Mouse (Mus musculus) heart, postnatal 0 days (tissue): ENCODE results near the gene Zbtb25. TPM values are rescaled to one million over a fixed set of nuclear protein-coding genes. Genes with fewer than 3 reads are reported as not detected.

Source experiments
- ATAC-seq: fragments of 200-750 bp; cut with Nextera tagmentation; 2 replicates; pipeline ENCODE4 v1.8.0; 2017; ENCODE audit warnings: low read depth, moderate number of reproducible peaks, moderate library complexity; ENCODE audit not compliant: insufficient read depth
- DNase-seq: peaks from one replicate; pipeline ENCODE4 v3.0.0-alpha.2; 2016; ENCODE audit warnings: low spot score
- H3K27ac ChIP-seq: fragments of 300-500 bp; sonication (generic); 2 replicates; pipeline ENCODE4 v1.5.1; 2014; ENCODE audit warnings: low read depth, mild to moderate bottlenecking
- H3K27me3 ChIP-seq: fragments of 300-500 bp; sonication (generic); 2 replicates; pipeline ENCODE4 v1.6.1; 2014; ENCODE audit warnings: low read length, mixed read lengths; ENCODE audit not compliant: control insufficient read depth, insufficient read depth
- H3K36me3 ChIP-seq: fragments of 300-500 bp; sonication (generic); replicated peaks from 2 replicates; pipeline ENCODE4 v1.6.1; 2014; ENCODE audit warnings: low read length, mixed read lengths; ENCODE audit not compliant: control insufficient read depth, insufficient read depth
- H3K4me1 ChIP-seq: fragments of 300-500 bp; sonication (generic); 2 replicates; pipeline ENCODE4 v1.6.1; 2014; ENCODE audit warnings: antibody characterized with exemption; ENCODE audit not compliant: control insufficient read depth, insufficient read depth
- H3K4me2 ChIP-seq: fragments of 300-500 bp; sonication (generic); 2 replicates; pipeline ENCODE4 v1.6.1; 2014; ENCODE audit warnings: low read depth, mild to moderate bottlenecking, low read length, moderate library complexity
- H3K4me3 ChIP-seq: fragments of 300-500 bp; sonication (generic); 2 replicates; pipeline ENCODE4 v1.5.1; 2014; ENCODE audit warnings: low read depth, low read length
- H3K9ac ChIP-seq: fragments of 300-500 bp; sonication (generic); replicated peaks from 2 replicates; pipeline ENCODE4 v1.6.1; 2014; ENCODE audit warnings: low read depth, low read length, mixed read lengths
- H3K9me3 ChIP-seq: fragments of 300-500 bp; sonication (generic); replicated peaks from 2 replicates; pipeline ENCODE4 v1.6.1; 2016; ENCODE audit warnings: low read length; ENCODE audit not compliant: control insufficient read depth
- CTCF ChIP-seq: IDR thresholded peaks from 2 replicates; pipeline ENCODE4 v1.5.1; 2016; ENCODE audit warnings: antibody characterized with exemption, control low read depth, low read depth
- EP300 ChIP-seq: IDR thresholded peaks from 2 replicates; pipeline ENCODE4 v1.6.1; 2016; ENCODE audit warnings: antibody characterized with exemption, low read depth
- WGBS: fragments of 180-500 bp; shearing (Covaris S2); extraction: QIAGEN DNeasy Blood & Tissue Kit; methylation state at CpG from one replicate; pipeline ENCODE4 v1.1.7; 2014; 5-methylcytosine and 5-hydroxymethylcytosine counted together
- polyA plus RNA-seq: library from polyadenylated mRNA; unstranded; fragments of >200 nt; fragmentation: Nextera tagmentation; extraction: Ambion mirVana; gene quantifications from 2 replicates; pipeline ENCODE4 v1.2.1, GENCODE M21; 2015
- total RNA-seq: library from RNA; depleted of rRNA; stranded (reverse); fragments of >200 nt; gene quantifications from 2 replicates; pipeline ENCODE4 v1.2.3, GENCODE M21; 2014; ENCODE audit warnings: low replicate concordance; rRNA removed

Zbtb25 gene
- total and polyA plus RNA-seq, 2 experiments from 2014 or later = 8.1 to 10.4 TPM

- no peak overlapping the region for H3K4me3 ChIP-seq
- DNase-seq = no peak
- no peaks in the 10 kb centered on the region for H3K9me3 ChIP-seq
- H3K9ac ChIP-seq = no peak overlapping the region
- H3K36me3 ChIP-seq = peaks cover 52% of the 10 kb centered on the region
- no peak for ATAC-seq
- TF ChIP-seq CTCF = no peak
- no peak for TF ChIP-seq EP300
- WGBS = 83% methylated on average over 11 of the region's 11 CpGs
- no peak overlapping the region for H3K4me2 ChIP-seq
- 0 out of 2 replicates have a peak overlapping the region, but pooled peaks have one; percentile 3 for H3K27ac ChIP-seq
- H3K27me3 ChIP-seq = no peaks in the 10 kb centered on the region
- peaks cover 8% of the 10 kb centered on the region for H3K4me1 ChIP-seq
These were observed 65.9 kb downstream of the Zbtb25 start for GRCm38 (mm10) chr12:76303474-76303873.

DNA sequence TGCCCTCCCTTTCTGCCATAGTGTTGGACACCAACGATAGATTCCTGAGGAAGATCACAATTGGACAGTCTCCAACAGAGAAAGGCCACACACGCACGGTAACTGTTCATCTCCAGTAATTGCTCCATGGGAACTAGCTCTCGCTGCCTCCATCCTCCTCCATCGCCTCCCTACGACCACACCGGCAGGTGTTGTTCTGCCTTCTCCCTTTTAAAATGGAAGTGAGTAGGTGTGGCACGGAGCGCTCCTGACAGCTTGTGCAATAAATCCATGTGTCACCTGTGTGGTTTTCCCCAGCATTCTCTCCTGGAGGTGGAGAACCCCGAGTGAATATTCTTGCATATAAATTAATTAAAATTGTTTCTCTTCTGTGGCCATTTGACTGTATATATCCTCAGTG, 69.0 kb downstream of the Zbtb25 start:
- Histone ChIP-seq H3K9ac (no peak overlapping the region), H3K4me3 (no peak overlapping the region), H3K9me3 (no peaks in the 10 kb centered on the region), H3K27ac (no peak overlapping the region), H3K4me2 (no peak overlapping the region), H3K27me3 (no peaks in the 10 kb centered on the region), H3K4me1 (no peaks in the 10 kb centered on the region), H3K36me3 (peaks cover 68% of the 10 kb centered on the region)
- TF ChIP-seq EP300 = no peak
- TF ChIP-seq CTCF = no peak
- ATAC-seq (no peak), DNase-seq (no peak)
- WGBS = 88% methylated on average over 10 of the region's 10 CpGs

DNA sequence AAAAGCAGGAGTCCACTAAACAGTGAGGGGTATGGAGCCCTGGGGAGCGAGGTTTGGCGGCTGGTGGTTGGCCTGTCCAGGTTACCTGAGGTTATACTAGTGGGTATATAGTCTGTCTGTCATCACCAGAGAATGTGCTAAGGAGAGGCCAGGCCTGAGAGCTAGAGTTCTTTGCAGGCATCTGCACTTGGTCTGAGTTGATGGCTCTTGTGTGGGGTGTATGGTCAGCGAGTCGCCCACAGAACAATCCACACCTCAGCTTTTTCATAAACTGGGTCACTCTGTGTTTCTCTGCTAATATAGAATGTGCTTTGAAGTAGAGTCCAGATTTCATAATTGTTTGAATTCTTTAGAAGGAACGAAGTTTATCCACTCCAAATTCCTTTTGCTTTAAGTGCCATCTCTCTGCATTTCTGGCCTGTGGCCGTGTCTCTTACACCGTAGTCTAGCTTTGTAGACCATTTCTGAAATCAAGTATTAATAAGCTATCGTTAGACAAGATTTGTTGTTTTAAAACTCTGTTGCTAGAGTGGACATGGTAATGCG, 70.0 kb downstream of the Zbtb25 start:
- no peak for TF ChIP-seq EP300
- TF ChIP-seq CTCF = no peak
- no peak for ATAC-seq
- Histone ChIP-seq H3K4me1 (no peaks in the 10 kb centered on the region), H3K36me3 (peaks cover 70% of the 10 kb centered on the region), H3K27ac (no peak overlapping the region), H3K9me3 (no peaks in the 10 kb centered on the region), H3K9ac (no peak overlapping the region), H3K4me2 (no peak overlapping the region), H3K4me3 (no peak overlapping the region), H3K27me3 (no peaks in the 10 kb centered on the region)
- 84% methylated on average over 9 of the region's 9 CpGs for WGBS
- DNase-seq = no peak

- 90% methylated on average over 5 of the region's 5 CpGs for WGBS
- TF ChIP-seq CTCF (no peak), EP300 (no peak)
- H3K27ac ChIP-seq = no peak overlapping the region
- no peaks in the 10 kb centered on the region for H3K4me1 ChIP-seq
- H3K4me2 ChIP-seq = no peak overlapping the region
- H3K4me3 ChIP-seq = no peak overlapping the region
- no peak overlapping the region for H3K9ac ChIP-seq
- no peaks in the 10 kb centered on the region for H3K27me3 ChIP-seq
- DNase-seq (no peak), ATAC-seq (no peak)
- peaks cover 67% of the 10 kb centered on the region for H3K36me3 ChIP-seq
- H3K9me3 ChIP-seq = no peaks in the 10 kb centered on the region
These were observed 71.6 kb downstream of the Zbtb25 start for GRCm38 (mm10) chr12:76297830-76298229.

Other genes with a start within 250 kb of the Zbtb25 start
- 1.2 TPM in 1 of 2 replicates, not detected in the other for gene Esr2, start 192.3 kb downstream of the Zbtb25 start, total RNA-seq
- gene Esr2, start 192.3 kb downstream of the Zbtb25 start, polyA plus RNA-seq = 0.14 and 0.19 TPM in 2 replicates
- gene Tex21, start 122.9 kb downstream of the Zbtb25 start, total RNA-seq = not detected in 2 replicates
- 0.07 and 0.11 TPM in 2 replicates for gene Tex21, start 122.9 kb downstream of the Zbtb25 start, polyA plus RNA-seq
- 18.3 and 23.8 TPM in 2 replicates for gene Mthfd1, start 114.3 kb downstream of the Zbtb25 start, total RNA-seq
- 20.8 and 23.8 TPM in 2 replicates for gene Mthfd1, start 114.3 kb downstream of the Zbtb25 start, polyA plus RNA-seq
- gene Akap5, start 44.7 kb downstream of the Zbtb25 start, total RNA-seq = 0.50 and 3.7 TPM in 2 replicates
- gene Akap5, start 44.7 kb downstream of the Zbtb25 start, polyA plus RNA-seq = 1.1 TPM in 2 replicates
- 2.8 and 5.0 TPM in 2 replicates for gene Zbtb1, start 664 bp upstream of the Zbtb25 start, total RNA-seq
- 4.4 and 4.6 TPM in 2 replicates for gene Zbtb1, start 664 bp upstream of the Zbtb25 start, polyA plus RNA-seq
- gene Hspa2, start 34.6 kb upstream of the Zbtb25 start, total RNA-seq = 8.7 and 13.2 TPM in 2 replicates
- gene Hspa2, start 34.6 kb upstream of the Zbtb25 start, polyA plus RNA-seq = 13.7 and 15.0 TPM in 2 replicates
- not detected in 2 replicates for gene Ppp1r36, start 47.9 kb upstream of the Zbtb25 start, total RNA-seq
- gene Ppp1r36, start 47.9 kb upstream of the Zbtb25 start, polyA plus RNA-seq = 1.5 and 1.7 TPM in 2 replicates
- 17.7 and 21.7 TPM in 2 replicates for gene Plekhg3, start 161.3 kb upstream of the Zbtb25 start, total RNA-seq
- 3.7 TPM in 2 replicates for gene Plekhg3, start 161.3 kb upstream of the Zbtb25 start, polyA plus RNA-seq